Mouse (Mus musculus) v-Abl transformed pro-B cells (cell line): ENCODE data around the gene AI413582.

Source experiments
- in situ Hi-C, 2 experiments: fragments of 400-800 bp; cut with MboI; formaldehyde crosslinking; loops; one replicate each; pipeline ENCODE4 v1.15.1; 2025; ENCODE audit not compliant: unreplicated experiment in 2 of 2

Gene AI413582

DNA sequence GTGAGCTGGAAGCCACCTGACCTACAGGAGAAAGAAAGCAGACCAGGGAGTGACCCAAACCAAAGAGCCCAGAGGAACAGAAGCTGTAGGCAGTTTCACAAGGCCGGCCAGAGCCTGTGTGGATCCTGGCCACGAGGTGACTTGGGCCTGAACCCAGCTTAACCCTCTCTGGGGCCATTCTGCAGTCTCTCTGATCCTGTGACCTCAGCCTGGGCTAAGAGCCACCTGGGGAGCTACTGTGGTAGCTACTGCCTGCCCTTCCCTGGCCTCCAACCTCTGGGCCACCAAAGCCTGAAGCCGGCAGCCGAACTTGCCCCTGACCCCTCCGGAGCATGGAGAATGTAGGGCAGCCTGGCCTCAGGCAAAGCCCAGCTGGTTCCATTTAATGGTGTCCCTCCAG lies 36.8 kb downstream of the AI413582 start:
- in situ Hi-C loops: loop anchor here (25.0 kb wide), 2 partner anchors 234 to 634 kb away; no protein-coding TSS in a partner anchor

GRCm38 (mm10) chr17:27528030-27528429 lies 37.5 kb downstream of the AI413582 start:
- in situ Hi-C loops: loop anchor here (25.0 kb wide), 2 partner anchors 234 to 634 kb away; no protein-coding TSS in a partner anchor

- in situ Hi-C loops: loop anchor here (25.0 kb wide), 2 partner anchors 235 to 635 kb away; no protein-coding TSS in a partner anchor
These were observed 38.4 kb downstream of the AI413582 start for GRCm38 (mm10) chr17:27527188-27527587.

GRCm38 (mm10) chr17:27523121-27523520 lies 42.4 kb downstream of the AI413582 start:
- in situ Hi-C loops: loop anchor here in 1 of 2 experiments (25.0 kb wide), 2 partner anchors 636 to 1086 kb away; no protein-coding TSS in a partner anchor

- in situ Hi-C loops: loop anchor here in 1 of 2 experiments (25.0 kb wide), 2 partner anchors 634 to 1084 kb away; no protein-coding TSS in a partner anchor
These were observed 44.3 kb downstream of the AI413582 start, which contains the start of gene Grm4 for GRCm38 (mm10) chr17:27521303-27521702. TSS of gene Grm4 (minus strand) at chr17:27521403.

DNA sequence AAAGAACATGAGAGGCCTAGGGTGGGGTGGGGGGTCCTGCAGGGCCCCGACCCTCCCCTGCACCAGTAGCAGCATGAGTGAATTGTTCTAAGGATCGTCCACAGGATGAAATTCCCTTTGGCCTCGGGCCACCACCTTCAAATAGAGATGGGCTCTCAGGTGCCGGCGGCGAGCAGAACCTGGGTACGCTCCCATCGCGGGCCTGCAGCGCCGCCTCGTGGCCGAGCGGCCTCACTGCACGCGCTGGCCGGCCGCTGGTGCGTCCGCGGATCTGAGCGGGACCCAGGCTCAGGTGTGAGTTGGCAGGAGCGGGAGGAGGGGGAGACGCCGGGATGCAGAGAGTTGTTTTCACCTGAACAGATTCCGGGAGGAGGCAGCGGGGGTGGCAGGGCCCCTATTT lies 45.0 kb downstream of the AI413582 start:
- in situ Hi-C loops: loop anchor here in 1 of 2 experiments (25.0 kb wide), 2 partner anchors 633 to 1083 kb away; no protein-coding TSS in a partner anchor

GRCm38 (mm10) chr17:27518700-27519595 lies 46.6 kb downstream of the AI413582 start:
- in situ Hi-C loops: loop anchor here (5.0 to 25.0 kb wide), 5 partner anchors 327 to 1082 kb away; no protein-coding TSS in a partner anchor

DNA sequence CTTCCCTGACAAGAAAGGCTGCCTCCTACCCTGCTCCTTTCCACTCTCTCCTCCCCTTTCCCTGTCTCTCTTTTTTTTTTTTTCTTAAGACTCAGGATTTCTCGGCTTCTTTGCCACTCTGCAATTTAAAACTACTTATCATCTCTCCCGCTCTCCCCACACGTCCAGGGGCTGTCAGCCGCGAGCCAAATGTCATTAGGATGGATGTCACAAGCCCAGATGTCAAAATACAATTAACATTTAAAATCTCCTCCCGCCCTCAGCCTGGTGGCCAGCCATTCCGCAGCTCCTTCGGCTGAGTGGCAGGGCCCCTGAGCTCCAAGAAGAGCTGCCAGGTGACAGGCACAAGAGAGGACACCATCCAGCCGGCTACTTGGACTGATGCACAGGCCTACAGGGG lies 47.3 kb downstream of the AI413582 start:
- in situ Hi-C loops: loop anchor here (5.0 to 25.0 kb wide), 5 partner anchors 326 to 1081 kb away; no protein-coding TSS in a partner anchor

DNA sequence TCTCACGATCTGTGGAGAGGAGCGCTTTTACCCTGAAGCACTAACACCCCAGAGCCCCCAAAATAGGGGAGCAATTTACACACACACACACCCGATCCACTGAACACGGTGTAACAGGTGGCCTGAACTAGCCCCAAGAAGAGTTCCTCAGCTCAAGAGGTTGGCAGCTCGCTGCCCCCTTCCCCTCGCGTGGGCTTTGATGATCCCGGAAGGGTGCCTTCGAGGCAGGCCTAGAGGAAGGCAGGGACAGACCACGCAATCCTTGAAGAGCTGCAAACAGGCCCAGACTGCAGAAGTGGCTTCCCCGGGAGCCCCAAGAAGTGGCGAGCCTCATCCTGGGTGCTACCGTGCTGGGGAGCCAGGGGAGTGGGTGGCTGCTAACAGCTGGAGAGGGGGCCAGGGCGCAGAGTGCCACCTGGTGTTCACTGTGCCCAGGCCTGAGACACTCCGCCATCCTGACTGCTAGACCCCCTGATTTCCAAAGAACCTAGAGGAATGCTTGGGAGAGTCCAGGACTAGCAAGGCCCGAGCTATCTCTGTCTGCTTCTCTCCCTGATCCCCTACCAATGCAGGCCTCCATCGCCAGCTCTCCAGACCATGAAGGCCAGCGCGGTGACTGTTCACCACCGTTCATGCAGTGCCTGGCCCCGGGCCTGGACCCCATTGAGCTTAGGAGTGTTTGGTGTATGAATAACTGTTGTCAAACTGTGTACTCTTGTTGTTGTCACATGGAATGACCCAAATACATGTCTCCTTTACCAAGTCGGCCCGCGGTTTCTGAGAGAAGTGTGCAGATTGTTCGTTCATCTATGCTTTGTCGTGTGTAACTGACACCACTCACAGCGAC lies 51.4 kb downstream of the AI413582 start:
- in situ Hi-C loops: loop anchor here in 1 of 2 experiments (10.0 to 25.0 kb wide), 4 partner anchors 329 to 1077 kb away; no protein-coding TSS in a partner anchor
